Mouse (Mus musculus): ENCODE measurements around the gene Gm42669.

GRCm38 (mm10) chr5:107488996-107489395 is 18.4 kb upstream of the Gm42669 start:
- TF ChIP-seq CTCF (IDR thresholded peaks at IDR 0.05; ENCODE audit: low read depth, low read length) (no peak), POLR2A (IDR thresholded peaks at IDR 0.05; ENCODE audit: borderline replicate concordance, low read depth, low read length) (no peak)

Data from bone marrow macrophage, adult 2 months (primary cell).